Mouse (Mus musculus) regulatory T cell (primary cell): ENCODE results near the gene Tmem218.

ENCODE experiments used
- in situ Hi-C: fragments of 300-600 bp; cut with MboI, MseI; formaldehyde crosslinking; loops from one replicate; pipeline ENCODE4 v1.15.1; 2025; ENCODE audit warnings: high pct_unique_total_duplicates

Gene Tmem218

DNA sequence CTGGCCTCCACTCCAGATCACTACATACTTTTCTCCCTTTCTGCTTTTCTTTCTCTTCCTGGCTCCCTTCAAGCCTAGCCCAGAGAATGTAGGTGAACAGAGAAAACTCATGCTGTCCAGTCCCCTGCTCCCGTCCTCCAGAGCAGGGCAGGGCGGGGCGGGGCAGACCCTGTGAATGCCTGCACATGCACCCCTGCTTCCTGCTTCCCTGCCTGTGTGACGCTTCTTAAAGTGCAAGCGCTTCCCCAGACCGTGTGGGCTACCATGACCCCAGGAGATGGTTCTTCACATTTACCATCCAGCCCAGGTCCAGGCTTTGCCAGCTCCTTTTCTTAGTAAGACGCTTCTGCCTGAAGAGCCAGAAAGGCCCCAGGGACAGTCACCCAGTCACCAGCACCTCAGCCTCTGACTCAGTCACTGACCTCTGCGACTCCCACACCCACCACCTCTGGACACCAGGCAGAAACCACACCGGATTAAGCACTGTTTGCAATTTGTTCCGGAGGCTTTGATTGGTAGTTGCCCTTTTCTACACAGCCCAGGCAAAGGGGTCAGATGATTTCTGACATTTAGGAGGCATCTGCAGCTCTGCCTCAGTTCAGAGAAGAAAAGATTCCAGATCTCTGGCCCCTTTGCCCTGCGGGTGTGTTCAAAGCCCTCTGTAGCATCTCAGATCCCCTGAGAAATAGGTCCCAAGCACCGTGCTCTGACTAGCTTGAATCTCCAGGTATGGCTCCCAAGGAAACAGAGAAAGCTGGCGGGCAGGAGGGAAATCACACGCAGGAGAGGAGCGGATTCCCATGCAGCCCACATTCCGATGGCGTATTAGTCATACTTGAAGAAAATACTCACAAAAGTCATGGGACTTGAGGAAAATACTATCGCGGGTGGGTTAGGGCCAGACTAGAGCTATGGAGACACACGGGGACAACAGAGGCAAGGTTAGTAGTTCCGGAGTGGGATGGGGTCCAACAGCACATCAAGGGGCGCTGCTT is 24.5 kb downstream of the Tmem218 start:
- in situ Hi-C loops, result no loop called here

GRCm38 (mm10) chr9:37235951-37236737 is 28.1 kb downstream of the Tmem218 start:
- in situ Hi-C loops, result no loop called here

DNA sequence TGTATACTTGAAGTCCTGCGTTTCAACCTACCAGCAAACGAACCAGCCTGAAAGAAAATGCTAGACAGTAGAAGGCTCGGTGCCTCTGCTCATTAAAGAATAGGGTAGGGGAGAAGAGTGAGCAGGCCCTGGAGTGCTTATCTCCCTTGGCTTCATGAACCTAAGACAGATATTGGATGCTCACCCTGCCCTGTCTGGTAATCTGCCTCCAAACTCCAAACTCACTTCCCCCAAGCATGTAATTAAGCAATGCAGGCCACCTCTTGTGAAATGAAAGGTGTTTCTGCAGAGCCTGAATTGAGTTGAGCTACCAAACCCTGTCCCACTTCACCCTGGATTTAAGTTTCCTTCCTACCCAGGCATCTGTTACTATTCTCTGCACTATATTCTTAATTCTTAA is 34.7 kb downstream of the Tmem218 start:
- in situ Hi-C loops, result no loop called here

GRCm38 (mm10) chr9:37244600-37244999 is 36.6 kb downstream of the Tmem218 start:
- in situ Hi-C loops, result no loop called here

- in situ Hi-C loops, result no loop called here
Observed at GRCm38 (mm10) chr9:37245404-37245803, 37.4 kb downstream of the Tmem218 start.

DNA sequence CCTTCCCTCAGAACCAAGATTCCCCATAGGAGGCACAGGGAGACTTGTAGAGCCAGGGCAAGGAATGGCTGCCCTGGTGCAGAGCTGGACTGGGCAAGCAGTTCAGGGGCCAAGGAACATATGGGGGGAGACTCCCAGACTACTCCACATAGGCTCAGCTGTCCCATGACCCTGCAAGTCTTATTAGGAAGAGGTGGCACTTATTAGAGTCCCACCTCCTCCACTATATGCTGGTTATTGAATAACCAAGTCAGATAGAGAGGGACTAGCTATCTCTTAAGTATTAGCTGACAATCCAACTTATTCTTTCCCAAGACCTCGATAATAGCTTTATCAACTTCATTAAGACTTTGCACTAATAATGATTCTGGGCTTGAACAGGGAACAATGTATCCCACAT is 37.8 kb downstream of the Tmem218 start:
- in situ Hi-C loops, result no loop called here

DNA sequence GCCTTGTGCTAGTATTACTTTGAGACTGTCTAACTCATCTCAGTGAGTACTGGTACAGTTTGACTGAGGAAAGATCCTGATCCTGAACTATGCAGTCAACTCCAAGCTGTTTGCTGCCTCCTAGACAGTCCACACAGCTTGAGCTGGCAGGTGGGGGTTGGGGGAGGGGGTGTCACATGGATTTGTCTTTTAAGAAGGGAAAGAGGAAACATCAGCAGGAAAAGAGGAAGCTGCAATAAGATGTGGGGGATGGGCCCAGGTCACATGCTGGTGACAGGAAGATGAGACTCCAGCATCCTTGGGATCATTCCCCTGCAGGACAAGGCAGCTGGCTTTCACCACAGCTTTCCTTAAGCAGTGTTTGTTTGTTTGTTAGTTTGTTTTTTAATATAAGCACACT is 39.4 kb downstream of the Tmem218 start:
- in situ Hi-C loops, result no loop called here

DNA sequence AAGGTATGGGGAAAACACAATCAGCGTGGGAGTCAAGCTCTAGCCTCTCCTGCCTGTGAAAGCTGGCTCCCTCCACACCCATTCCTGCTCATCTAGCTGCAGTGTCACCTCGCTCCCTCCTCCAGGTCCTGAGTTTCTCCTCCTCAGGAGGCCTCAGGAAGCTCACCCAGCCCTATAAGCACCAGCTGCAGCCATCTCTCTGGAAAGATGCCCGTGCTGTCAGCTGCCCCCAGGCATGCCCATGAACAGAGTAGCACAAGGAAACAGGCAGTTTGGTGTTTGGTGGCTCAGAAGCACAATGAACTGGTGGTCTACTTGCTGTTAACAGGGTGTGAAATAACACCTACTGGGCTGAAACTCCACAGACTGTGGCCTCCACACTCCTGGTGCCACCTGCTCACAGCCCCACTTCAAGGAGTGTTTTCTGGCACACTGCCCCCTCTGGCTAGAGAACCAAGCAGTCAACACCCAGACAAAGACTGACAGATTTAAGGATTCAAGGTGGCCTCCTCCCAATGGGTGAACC is 40.4 kb downstream of the Tmem218 start:
- in situ Hi-C loops, result no loop called here

- in situ Hi-C loops, result no loop called here
Observed at GRCm38 (mm10) chr9:37249976-37250375, 42.0 kb downstream of the Tmem218 start.

DNA sequence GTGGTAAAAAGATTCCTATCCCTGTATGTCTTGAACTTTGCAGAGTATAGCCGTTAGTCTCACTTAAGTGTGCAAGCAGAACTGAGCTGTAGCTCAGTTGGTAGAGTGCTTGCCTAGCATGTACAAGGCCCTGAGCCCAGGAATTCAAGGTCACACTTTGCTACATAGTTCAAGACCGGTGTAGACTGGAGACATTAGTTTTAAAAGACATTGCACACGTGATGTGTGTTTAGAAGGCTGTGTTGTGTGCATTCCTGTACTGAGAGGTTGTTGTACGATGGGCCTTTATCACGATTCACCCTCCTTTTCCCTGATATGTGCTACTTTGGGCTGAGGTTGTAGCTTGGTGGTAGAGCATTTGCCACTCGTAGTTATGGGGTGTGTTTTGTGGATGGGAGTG is 42.6 kb downstream of the Tmem218 start:
- in situ Hi-C loops, result no loop called here

GRCm38 (mm10) chr9:37254531-37255110 is 46.6 kb downstream of the Tmem218 start:
- in situ Hi-C loops, result no loop called here

DNA sequence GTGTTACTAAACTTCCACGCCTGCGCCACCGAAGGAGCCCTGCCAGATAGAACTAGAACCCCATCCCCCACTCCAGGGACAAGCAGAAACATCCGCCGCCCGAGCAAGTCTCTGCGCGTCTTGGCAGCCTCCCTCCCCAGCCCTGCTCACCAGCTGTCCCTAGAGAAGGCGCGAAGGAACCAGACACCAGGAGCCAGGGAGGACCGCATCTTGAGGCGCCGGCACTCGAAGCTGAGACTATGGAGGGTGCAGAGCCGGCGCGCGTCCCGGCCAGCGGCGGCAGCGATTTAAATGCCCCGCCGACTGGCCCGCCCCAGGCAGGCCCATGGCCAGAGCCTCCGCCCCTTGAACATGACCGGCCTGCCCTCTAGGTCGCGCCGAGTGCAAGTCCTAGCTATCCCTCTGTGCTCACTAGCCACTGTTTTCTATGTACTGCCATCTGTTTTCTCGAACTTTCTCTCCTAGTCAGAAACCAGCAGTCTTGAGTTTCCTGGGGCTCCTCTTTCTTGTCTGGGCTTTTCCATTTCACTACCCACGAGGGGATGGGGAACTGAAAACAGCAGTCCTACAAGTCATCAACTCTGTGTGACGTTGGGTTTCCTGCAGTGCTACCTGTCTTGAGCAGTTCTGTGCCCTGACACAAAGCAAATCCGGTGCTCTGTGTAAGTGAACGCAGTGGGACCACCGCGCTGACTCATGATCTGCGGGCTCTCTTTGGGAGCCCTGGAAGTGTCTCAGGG is 47.3 kb downstream of the Tmem218 start, which contains the start of gene Slc37a2:
TSS of gene Slc37a2 (minus strand) at position 590 of the 740 bp plus-strand sequence.
- in situ Hi-C loops, result no loop called here

DNA sequence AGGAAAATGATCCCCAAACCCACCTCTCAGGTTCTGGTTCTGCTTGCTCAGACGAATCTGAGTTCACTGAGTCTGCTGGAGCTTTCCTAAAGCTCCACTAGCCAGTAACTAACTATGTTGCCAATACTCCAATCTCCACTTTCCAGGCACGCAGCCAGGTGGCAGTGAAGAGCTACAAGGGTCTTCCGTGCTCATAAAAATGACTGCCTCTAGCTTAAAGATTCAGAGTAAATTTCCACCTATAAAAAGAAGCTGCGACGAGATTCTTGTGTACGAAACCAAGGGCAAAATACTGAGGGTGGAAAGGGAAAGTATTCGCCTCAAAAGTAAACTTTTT is 47.8 kb downstream of the Tmem218 start:
- in situ Hi-C loops, result no loop called here

- in situ Hi-C loops, result no loop called here
Observed at GRCm38 (mm10) chr9:37266622-37267021, 58.6 kb downstream of the Tmem218 start.
